ENCODE assay signal across 8 mouse cellular contexts in genomic region chr11:20830686-20831505, GRCm38 (mm10). TPM values are rescaled to one million over a fixed set of nuclear protein-coding genes. Genes with fewer than 3 reads are reported as not detected.
DNase-seq lines count a peak whose midpoint lies in the region; ATAC-seq and TF ChIP-seq lines count a peak whose summit lies in the region.

TSS of gene Lgalsl (minus strand) at chr11:20831056.

- H3K4me1 ChIP-seq in MEL (ENCODE audit: control insufficient read depth in 1 of 2, insufficient read depth in 2 of 2, low read length in 2 of 2): peaks cover 0 to 9% of the 10 kb centered on the region in 2 experiments; a peak in 3 of 4 replicates
- H3K4me1 ChIP-seq in lung, adult 2 months (ENCODE audit: control insufficient read depth, insufficient read depth, low read length): peaks cover 10% of the 10 kb centered on the region

- ATAC-seq in neutrophil, adult 5-6 weeks (ENCODE audit: extremely low read depth, insufficient number of reproducible peaks, low FRiP score, poor library complexity, severe bottlenecking): peak; percentile 30; the same call in 1 of the 2 replicates

- no peak for TF ChIP-seq CTCF in MEL (IDR thresholded peaks at IDR 0.05 in 2 of 3, conservative IDR thresholded peaks at IDR 0.05 in 1 of 3; ENCODE audit: control insufficient read depth in 1 of 3, insufficient read depth in 1 of 3, low read depth in 2 of 3, low read length in 3 of 3, poor library complexity in 1 of 3, severe bottlenecking in 1 of 3)
- TF ChIP-seq CTCF in layer of hippocampus, adult 2 months (conservative IDR thresholded peaks at IDR 0.05): no peak
- no peak for TF ChIP-seq CTCF in lung, adult 2 months (IDR thresholded peaks at IDR 0.05; ENCODE audit: insufficient read depth, low read length)

- peaks cover 8% of the 10 kb centered on the region for H3K79me2 ChIP-seq in MEL (ENCODE audit: control insufficient read depth, insufficient read depth, low read length, poor library complexity)

- TF ChIP-seq RAD21 in MEL (IDR thresholded peaks at IDR 0.05; ENCODE audit: low read depth, low read length): no peak

- TF ChIP-seq POLR2A in MEL (IDR thresholded peaks at IDR 0.05; ENCODE audit: control insufficient read depth in 1 of 2, insufficient read depth in 1 of 2, low read depth in 1 of 2, low read length in 2 of 2, poor library complexity in 1 of 2): peak; percentile 58 to 61; a peak in 2 of 4 replicates
- 0 out of 2 replicates have a peak, but pooled peaks have one; percentile 30 for TF ChIP-seq POLR2A in lung, adult 2 months (IDR thresholded peaks at IDR 0.05; ENCODE audit: borderline replicate concordance, extremely low read depth, low read depth, low read length)

- H3K4me3 ChIP-seq in MEL (ENCODE audit: control insufficient read depth in 1 of 2, insufficient read depth in 1 of 2, low read depth in 2 of 2, low read length in 2 of 2): peak within 1 kb of the TSS; percentile 75 to 100
- peak within 1 kb of the TSS; percentile 86 for H3K4me3 ChIP-seq in layer of hippocampus, adult 2 months
- peak within 1 kb of the TSS; percentile 88 for H3K4me3 ChIP-seq in lung, adult 2 months (replicated peaks; ENCODE audit: extremely low read depth, low read depth, low read length)

- H3K27ac ChIP-seq in MEL (ENCODE audit: control insufficient read depth, low read depth, low read length): no peak within 1 kb of the TSS; the same call in 1 of the 2 replicates
- H3K27ac ChIP-seq in layer of hippocampus, adult 2 months: peak within 1 kb of the TSS; percentile 98

- WGBS in lung, adult 2 months: 2% methylated on average over 101 of the region's 102 CpGs

- H3K36me3 ChIP-seq in MEL (ENCODE audit: control insufficient read depth in 1 of 2, insufficient read depth in 2 of 2, low read length in 2 of 2): peaks cover 5 to 6% of the 10 kb centered on the region in 2 experiments; a peak in 3 of 4 replicates

- H3K27me3 ChIP-seq in MEL (ENCODE audit: control insufficient read depth in 1 of 2, insufficient read depth in 2 of 2, low read length in 2 of 2): peaks cover 5 to 9% of the 10 kb centered on the region in 2 experiments

- intact Hi-C loops in heart, postnatal 36 days (cut with DNase I): loop anchor here (1.0 to 5.0 kb wide), 4 partner anchors 27 to 406 kb away; partner anchors contain the start of gene Vps54

- H3K9ac ChIP-seq in MEL (ENCODE audit: control insufficient read depth, low read depth, low read length, poor library complexity, severe bottlenecking): peak within 1 kb of the TSS; percentile 91

- TF ChIP-seq EP300 in MEL (IDR thresholded peaks at IDR 0.05; ENCODE audit: low read depth in 1 of 2, low read length in 2 of 2): no peak

- H3K9me3 ChIP-seq in MEL (replicated peaks; ENCODE audit: insufficient read depth, low read length): no peaks in the 10 kb centered on the region

- DNase-seq in MEL (ENCODE audit: low read depth, low spot score): peak; percentile 72
- peak; percentile 83 for DNase-seq in cerebellum, adult 8-10 months
- DNase-seq in forelimb bud, embryonic 11.5 days (ENCODE audit: low read depth, low spot score): peak; percentile 43
- DNase-seq in heart, postnatal 36 days: peak; percentile 75 to 88
- peak; percentile 50 to 80 for DNase-seq in layer of hippocampus, adult 2 months (ENCODE audit: low spot score in 2 of 2)
- DNase-seq in lung, adult 2 months: peak; percentile 82
- peak; percentile 24 to 29 for DNase-seq in thymus, adult 18-20 months

TF ChIP-seq in MEL, 35 proteins besides CTCF, POLR2A, EP300 and RAD21:
- TF ChIP-seq USF1 (IDR thresholded peaks at IDR 0.05; ENCODE audit: low read depth, low read length) (no peak), NRF1 (IDR thresholded peaks at IDR 0.05; ENCODE audit: insufficient read depth, low read depth, low read length, poor library complexity, severe bottlenecking) (no peak), JUND (IDR thresholded peaks at IDR 0.05; ENCODE audit: low read depth, low read length) (no peak), KAT2A (conservative IDR thresholded peaks at IDR 0.05; ENCODE audit: low read depth, low read length) (no peak), MYC (IDR thresholded peaks at IDR 0.05; ENCODE audit: low read depth, low read length) (0 out of 2 replicates have a peak, but pooled peaks have one; percentile 28), ZKSCAN1 (IDR thresholded peaks at IDR 0.05; ENCODE audit: low read depth, low read length) (no peak), GABPA (IDR thresholded peaks at IDR 0.05; ENCODE audit: low read depth, low read length) (no peak), ZNF384 (IDR thresholded peaks at IDR 0.05; ENCODE audit: low read depth, low read length) (no peak), TBP (IDR thresholded peaks at IDR 0.05; ENCODE audit: low read depth, low read length) (no peak), NELFE (IDR thresholded peaks at IDR 0.05; ENCODE audit: low read depth, low read length) (peak; percentile 58), USF2 (IDR thresholded peaks at IDR 0.05; ENCODE audit: borderline replicate concordance in 1 of 2, insufficient read depth in 1 of 2, low read depth in 1 of 2, low read length in 2 of 2) (no peak), TCF12 (IDR thresholded peaks at IDR 0.05; ENCODE audit: low read depth, low read length) (no peak), MAFK (IDR thresholded peaks at IDR 0.05; ENCODE audit: borderline replicate concordance, low read depth, low read length) (no peak), SIN3A (IDR thresholded peaks at IDR 0.05; ENCODE audit: low read length) (peak; percentile 1; the same call in 1 of the 2 replicates), MEF2A (IDR thresholded peaks at IDR 0.05; ENCODE audit: extremely low read depth, insufficient replicate concordance, low read depth, low read length, poor library complexity, severe bottlenecking) (no peak), GATA1 (IDR thresholded peaks at IDR 0.05; ENCODE audit: low read depth, low read length) (no peak), MXI1 (IDR thresholded peaks at IDR 0.05; ENCODE audit: low read depth, low read length) (peak; percentile 59), E2F4 (IDR thresholded peaks at IDR 0.05; ENCODE audit: borderline replicate concordance, low read depth, low read length) (no peak), MAZ (IDR thresholded peaks at IDR 0.05; ENCODE audit: low read depth, low read length) (0 out of 2 replicates have a peak, but pooled peaks have one; percentile 47), UBTF (IDR thresholded peaks at IDR 0.05; ENCODE audit: borderline replicate concordance, insufficient read depth, low read depth, low read length) (0 out of 2 replicates have a peak, but pooled peaks have one; percentile 22), SMC3 (IDR thresholded peaks at IDR 0.05; ENCODE audit: low read depth, low read length) (no peak), BHLHE40 (IDR thresholded peaks at IDR 0.05; ENCODE audit: borderline replicate concordance, low read depth, low read length) (no peak), RCOR1 (IDR thresholded peaks at IDR 0.05; ENCODE audit: low read depth, low read length) (no peak), ZC3H11A (IDR thresholded peaks at IDR 0.05; ENCODE audit: low read depth, low read length) (no peak), CHD1 (IDR thresholded peaks at IDR 0.05; ENCODE audit: low read depth, low read length) (no peak), MAX (IDR thresholded peaks at IDR 0.05; ENCODE audit: low read length) (no peak), TAL1 (IDR thresholded peaks at IDR 0.05; ENCODE audit: low read length) (no peak), ELF1 (IDR thresholded peaks at IDR 0.05; ENCODE audit: low read depth, low read length) (no peak), POLR2AphosphoS2 (IDR thresholded peaks at IDR 0.05; ENCODE audit: low read length) (no peak), POLR2AphosphoS5 (IDR thresholded peaks at IDR 0.05; ENCODE audit: borderline replicate concordance, low read depth, low read length) (no peak), ZMIZ1 (IDR thresholded peaks at IDR 0.05; ENCODE audit: low read depth, low read length) (0 out of 2 replicates have a peak, but pooled peaks have one; percentile 31), ETS1 (IDR thresholded peaks at IDR 0.05; ENCODE audit: low read depth, low read length) (0 out of 2 replicates have a peak, but pooled peaks have one; percentile 6), CHD2 (IDR thresholded peaks at IDR 0.05; ENCODE audit: low read length) (no peak; the same call in 1 of the 2 replicates), MYB (IDR thresholded peaks at IDR 0.05; ENCODE audit: low read depth, low read length) (no peak), HCFC1 (IDR thresholded peaks at IDR 0.05; ENCODE audit: low read depth, low read length) (0 out of 2 replicates have a peak, but pooled peaks have one; percentile 42)

RNA-seq across cellular contexts. Expression of gene Lgalsl, which starts in this region (rescaled TPM):
- total RNA-seq in MEL (2012; rRNA removed): 14.5 and 21.1 TPM in 2 replicates
- 10 to 100 TPM in 1 of 2 experiments, not detected in 1; 11.9 TPM for polyA plus RNA-seq in MEL (2012; ENCODE audit: insufficient read depth in 1 of 2, insufficient read length in 2 of 2, low read depth in 1 of 2, low replicate concordance in 2 of 2, missing spikeins in 1 of 2)
- total RNA-seq in heart, postnatal 36 days (2021): 10 to 100 TPM; 31.1 to 38.4 TPM
- total RNA-seq in layer of hippocampus, adult 2 months (2021): 10 to 100 TPM; 75.8 to 76.3 TPM
- 11.3 and 16.6 TPM in 2 replicates for polyA plus RNA-seq in lung, adult 2 months (2012; rRNA removed)
- total RNA-seq in neutrophil, adult 5-6 weeks (2017): 2.1 and 2.6 TPM in 2 replicates

Comparison
In these comparisons a context has a peak if more than half of its experiments do, and no peak if none do; other contexts are left out.
1. DNase-seq: peak in every context shown above with its lines; median percentile 83 in cerebellum, adult 8-10 months; 82 in lung, adult 2 months; 82 in heart, postnatal 36 days; 72 in MEL; 65 in layer of hippocampus, adult 2 months; 43 in forelimb bud, embryonic 11.5 days; 26 in thymus, adult 18-20 months.